Mouse (Mus musculus): ENCODE data around the gene Il3. TPM values are rescaled to one million over a fixed set of nuclear protein-coding genes. Genes with fewer than 3 reads are reported as not detected.

Il3 gene
- polyA plus RNA-seq, 1 experiment from 2014 or later, result not detected

DNA sequence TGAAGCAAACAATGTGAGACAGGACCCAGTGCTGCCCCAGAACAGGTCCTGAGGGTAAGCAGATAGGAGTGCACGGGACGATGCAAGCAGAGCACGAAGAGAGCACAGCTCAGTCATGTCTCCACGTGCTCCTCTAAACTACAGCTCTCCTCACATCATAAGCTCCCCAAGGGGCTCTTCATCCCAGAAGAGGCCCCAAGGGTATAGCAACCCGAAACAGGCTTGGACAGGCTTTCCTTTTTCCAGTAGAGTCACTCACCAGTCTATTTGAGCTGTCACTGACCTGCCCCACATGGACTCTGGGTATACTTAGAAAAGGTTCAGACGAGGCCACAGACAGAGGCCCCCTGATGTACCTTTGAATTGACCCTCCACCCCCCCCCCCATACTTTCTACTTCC is 22.6 kb downstream of the Il3 start:
- Histone ChIP-seq H3K27me3 (no peaks in the 10 kb centered on the region), H3K4me2 (replicated peaks) (no peak overlapping the region), H3K27ac (replicated peaks) (no peak overlapping the region), H3K4me3 (replicated peaks) (no peak overlapping the region), H3K36me3 (no peaks in the 10 kb centered on the region), H3K9ac (no peak overlapping the region), H3K4me1 (no peaks in the 10 kb centered on the region), H3K9me3 (replicated peaks) (no peaks in the 10 kb centered on the region)
- WGBS, result 61% methylated on average over 6 of the region's 6 CpGs
- ATAC-seq (ENCODE audit: insufficient number of reproducible peaks, low FRiP score, low TSS enrichment, low read depth), result no peak

DNA sequence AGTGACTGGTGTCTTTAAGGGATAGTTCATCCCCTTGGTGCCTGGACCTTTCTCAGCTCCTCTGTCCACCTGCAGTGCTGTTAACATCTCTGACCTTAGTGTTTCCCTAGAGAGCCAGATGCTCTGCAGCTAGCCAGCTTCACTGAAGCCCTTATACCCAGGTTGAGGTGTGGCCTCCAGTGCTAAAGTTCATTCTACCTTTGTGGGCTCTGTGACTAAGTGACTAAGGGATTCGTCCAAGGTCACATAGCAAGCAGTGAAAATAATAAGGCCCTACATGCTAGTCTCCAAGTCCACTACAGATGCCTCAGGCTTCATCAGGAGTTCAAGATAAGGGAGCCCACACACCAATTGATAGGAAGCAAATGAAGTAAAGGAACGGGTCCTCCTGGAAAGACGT is 24.6 kb downstream of the Il3 start:
- ATAC-seq (ENCODE audit: insufficient number of reproducible peaks, low FRiP score, low TSS enrichment, low read depth), result no peak
- H3K4me2 ChIP-seq (replicated peaks), result no peak overlapping the region
- WGBS, result 83% methylated on average over 3 of the region's 3 CpGs

DNA sequence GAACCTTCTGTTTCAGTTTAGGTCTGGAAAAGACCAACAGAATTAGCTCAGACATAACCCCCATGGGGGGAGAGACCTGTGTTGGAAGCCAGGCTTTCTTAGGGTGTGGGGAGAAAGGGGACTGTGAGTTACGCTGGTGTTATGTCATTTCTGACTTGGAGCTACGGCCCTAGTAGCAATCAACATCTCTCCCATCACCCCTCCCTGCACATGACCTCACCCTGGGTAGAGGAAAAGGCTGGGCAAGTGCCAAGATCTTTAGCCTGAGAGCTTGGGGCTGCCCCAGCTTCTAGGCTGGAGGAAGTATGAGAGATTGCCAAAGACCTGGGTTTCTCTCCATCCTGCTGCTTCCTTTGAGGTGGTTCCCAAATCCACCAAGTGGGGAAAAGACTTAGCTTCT is 30.1 kb downstream of the Il3 start:
- Histone ChIP-seq H3K9ac (no peak overlapping the region), H3K9me3 (replicated peaks) (no peaks in the 10 kb centered on the region), H3K4me3 (replicated peaks) (no peak overlapping the region), H3K27me3 (no peaks in the 10 kb centered on the region), H3K4me1 (no peaks in the 10 kb centered on the region), H3K27ac (replicated peaks) (no peak overlapping the region), H3K36me3 (no peaks in the 10 kb centered on the region), H3K4me2 (replicated peaks) (no peak overlapping the region)
- 68% methylated on average over 2 of the region's 2 CpGs for WGBS
- ATAC-seq (ENCODE audit: insufficient number of reproducible peaks, low FRiP score, low TSS enrichment, low read depth), result no peak

More for the DNA sequence above, 24.6 kb downstream of the Il3 start:
- Histone ChIP-seq H3K9ac (no peak overlapping the region), H3K27me3 (no peaks in the 10 kb centered on the region), H3K27ac (replicated peaks) (no peak overlapping the region), H3K9me3 (replicated peaks) (no peaks in the 10 kb centered on the region), H3K36me3 (no peaks in the 10 kb centered on the region), H3K4me1 (no peaks in the 10 kb centered on the region), H3K4me3 (replicated peaks) (no peak overlapping the region)

DNA sequence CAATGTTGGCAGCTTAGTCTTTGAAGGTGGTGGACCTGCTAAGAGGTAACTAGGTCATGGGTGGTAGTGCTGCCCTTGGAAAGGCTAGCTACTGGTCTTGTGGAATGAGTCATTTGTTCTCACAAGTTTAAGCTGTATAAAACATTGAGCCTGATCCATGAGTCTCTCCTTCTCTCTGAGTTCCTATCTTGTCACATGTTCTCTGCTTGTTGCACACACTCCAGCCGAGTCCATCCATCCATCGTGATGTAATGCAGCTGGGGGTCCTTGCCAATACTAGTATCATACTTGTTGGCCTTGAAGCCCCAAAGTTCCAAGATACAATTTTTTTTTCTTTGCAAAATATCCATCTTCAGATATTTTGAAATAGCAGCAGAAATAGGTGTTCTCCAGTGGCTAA is 39.6 kb downstream of the Il3 start:
- no peak overlapping the region for H3K4me2 ChIP-seq (replicated peaks)
- H3K27me3 ChIP-seq, result no peaks in the 10 kb centered on the region
- ATAC-seq (ENCODE audit: insufficient number of reproducible peaks, low FRiP score, low TSS enrichment, low read depth), result no peak
- H3K36me3 ChIP-seq, result no peaks in the 10 kb centered on the region
- no peak overlapping the region for H3K27ac ChIP-seq (replicated peaks)
- no peak overlapping the region for H3K9ac ChIP-seq
- no peaks in the 10 kb centered on the region for H3K9me3 ChIP-seq (replicated peaks)
- WGBS, result 90% methylated on average over 2 of the region's 2 CpGs
- no peaks in the 10 kb centered on the region for H3K4me1 ChIP-seq
- H3K4me3 ChIP-seq (replicated peaks), result no peak overlapping the region

DNA sequence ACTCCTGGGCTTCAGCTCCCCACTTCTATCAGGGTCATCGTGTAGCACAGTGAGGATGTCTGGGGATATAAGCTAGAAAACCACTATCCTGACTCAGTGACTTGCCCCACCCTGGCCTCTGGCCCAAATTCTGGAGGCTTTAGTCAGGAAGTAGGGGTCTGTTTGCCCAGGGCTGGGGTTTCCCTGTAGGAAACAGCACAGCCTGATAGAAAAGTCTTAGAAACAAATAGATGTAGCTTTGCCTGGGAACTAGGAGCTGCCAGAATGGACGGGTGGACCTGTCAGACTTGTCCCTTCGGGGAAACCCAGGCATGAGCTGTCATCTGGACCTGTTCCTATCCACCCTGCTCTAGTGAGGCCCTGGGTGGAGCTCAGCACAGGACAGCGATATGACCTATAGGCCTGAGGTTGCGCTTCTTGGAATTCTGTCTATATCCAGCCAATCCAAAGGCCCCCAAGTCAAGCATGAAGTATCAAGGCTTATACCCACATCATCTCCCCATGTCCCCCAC is 42.5 kb downstream of the Il3 start:
- H3K36me3 ChIP-seq, result no peaks in the 10 kb centered on the region
- no peak overlapping the region for H3K4me3 ChIP-seq (replicated peaks)
- 0 out of 2 replicates have a peak, but pooled peaks cover 6% of the 10 kb centered on the region for H3K4me1 ChIP-seq
- H3K9ac ChIP-seq, result no peak overlapping the region
- no peak overlapping the region for H3K27ac ChIP-seq (replicated peaks)
- H3K27me3 ChIP-seq, result no peaks in the 10 kb centered on the region
- no peak overlapping the region for H3K4me2 ChIP-seq (replicated peaks)
- ATAC-seq (ENCODE audit: insufficient number of reproducible peaks, low FRiP score, low TSS enrichment, low read depth), result no peak
- WGBS, result 84% methylated on average over 5 of the region's 5 CpGs
- no peaks in the 10 kb centered on the region for H3K9me3 ChIP-seq (replicated peaks)

DNA sequence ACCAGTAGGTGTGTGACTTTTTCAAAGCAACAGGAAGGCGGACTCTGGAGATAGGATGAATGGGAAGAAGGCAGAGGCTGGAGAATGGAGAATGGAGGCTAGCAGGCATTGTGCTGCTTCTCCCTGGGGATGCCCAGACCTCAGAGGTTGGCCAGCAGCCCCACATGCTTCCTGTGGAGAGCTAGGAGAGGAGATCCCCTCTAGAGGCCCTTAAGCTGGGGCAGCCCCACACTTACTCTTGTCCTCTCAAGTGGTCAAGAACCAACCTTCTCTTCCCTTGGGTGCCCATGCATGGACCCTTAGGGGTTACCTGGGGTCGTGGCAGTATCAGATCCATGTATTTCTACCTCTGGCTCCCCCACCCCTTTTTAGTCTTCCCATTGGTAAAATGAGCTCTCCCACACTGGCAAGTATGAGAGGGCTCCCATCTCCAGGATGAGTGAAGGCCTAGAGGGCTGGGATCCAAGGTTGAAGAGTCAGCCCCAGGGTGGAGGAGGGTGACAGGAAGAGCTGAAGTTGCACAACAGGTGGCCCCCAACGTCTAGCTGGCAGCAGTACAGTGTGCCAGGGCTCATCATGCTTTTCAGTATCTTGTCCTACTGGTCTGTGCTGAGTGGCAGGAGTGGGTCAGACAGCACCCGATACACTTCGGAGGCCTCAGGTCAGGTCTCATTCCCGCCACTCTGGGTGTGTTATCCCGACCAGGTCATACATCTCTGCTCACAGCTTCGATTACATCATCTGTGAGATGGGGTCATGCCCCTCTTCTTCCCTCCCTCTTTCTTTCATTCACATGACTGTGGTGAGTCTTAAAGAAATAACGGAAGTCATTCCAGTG is 43.2 kb downstream of the Il3 start:
- no peak overlapping the region for H3K4me2 ChIP-seq (replicated peaks)

DNA sequence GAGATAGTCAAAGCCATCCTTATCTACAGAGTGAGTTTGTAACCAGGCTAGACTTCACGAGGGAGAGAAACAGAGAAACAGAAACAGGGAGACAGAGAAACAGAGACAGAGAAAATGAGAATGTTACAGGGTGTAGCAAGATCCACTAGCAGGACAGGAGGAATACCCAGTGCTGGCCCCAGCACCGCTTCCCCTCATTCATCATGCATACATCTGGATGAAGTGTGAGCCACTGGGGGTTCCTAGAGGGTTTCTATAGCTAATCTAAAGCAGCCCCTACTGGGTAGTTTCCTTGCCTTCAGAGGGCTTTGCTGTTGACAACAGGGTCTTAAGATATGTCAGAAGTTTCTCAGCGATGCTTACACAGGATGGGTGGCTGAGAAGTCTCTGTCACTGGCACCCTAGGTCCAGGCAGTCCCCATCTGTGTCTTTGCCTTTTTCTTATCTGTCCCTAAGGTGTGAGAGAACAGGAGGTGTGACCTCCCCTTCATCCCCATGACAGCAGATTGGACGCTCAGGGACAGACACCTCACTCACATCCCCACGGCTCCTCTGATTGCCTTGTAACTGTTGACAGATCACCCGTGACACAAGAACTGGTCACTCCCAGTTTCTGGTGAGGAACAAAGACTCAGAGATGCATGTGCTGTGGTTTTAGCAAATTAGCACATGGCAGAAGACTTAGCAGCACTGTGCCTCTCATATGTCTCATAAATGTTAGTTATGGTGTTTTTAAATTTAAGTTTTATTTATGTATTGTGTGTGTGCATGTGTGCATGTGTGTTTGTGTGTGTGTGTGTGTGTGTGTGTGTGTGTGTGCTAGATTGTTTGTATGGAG is 47.0 kb downstream of the Il3 start:
- Histone ChIP-seq H3K27ac (replicated peaks) (no peak overlapping the region), H3K9ac (no peak overlapping the region), H3K27me3 (0 out of 2 replicates have a peak, but pooled peaks cover 3% of the 10 kb centered on the region), H3K4me3 (replicated peaks) (no peak overlapping the region), H3K9me3 (replicated peaks) (no peaks in the 10 kb centered on the region), H3K36me3 (no peaks in the 10 kb centered on the region), H3K4me2 (replicated peaks) (no peak overlapping the region), H3K4me1 (0 out of 2 replicates have a peak, but pooled peaks cover 6% of the 10 kb centered on the region)
- ATAC-seq (ENCODE audit: insufficient number of reproducible peaks, low FRiP score, low TSS enrichment, low read depth), result no peak
- WGBS, result 38% methylated on average over 6 of the region's 6 CpGs

More for the DNA sequence above, 43.2 kb downstream of the Il3 start:
- H3K36me3 ChIP-seq, result no peaks in the 10 kb centered on the region
- no peaks in the 10 kb centered on the region for H3K9me3 ChIP-seq (replicated peaks)
- no peak overlapping the region for H3K4me3 ChIP-seq (replicated peaks)
- ATAC-seq (ENCODE audit: insufficient number of reproducible peaks, low FRiP score, low TSS enrichment, low read depth), result no peak
- no peak overlapping the region for H3K9ac ChIP-seq
- H3K27ac ChIP-seq (replicated peaks), result no peak overlapping the region
- 78% methylated on average over 9 of the region's 9 CpGs for WGBS
- H3K27me3 ChIP-seq, result no peaks in the 10 kb centered on the region
- 0 out of 2 replicates have a peak, but pooled peaks cover 6% of the 10 kb centered on the region for H3K4me1 ChIP-seq

DNA sequence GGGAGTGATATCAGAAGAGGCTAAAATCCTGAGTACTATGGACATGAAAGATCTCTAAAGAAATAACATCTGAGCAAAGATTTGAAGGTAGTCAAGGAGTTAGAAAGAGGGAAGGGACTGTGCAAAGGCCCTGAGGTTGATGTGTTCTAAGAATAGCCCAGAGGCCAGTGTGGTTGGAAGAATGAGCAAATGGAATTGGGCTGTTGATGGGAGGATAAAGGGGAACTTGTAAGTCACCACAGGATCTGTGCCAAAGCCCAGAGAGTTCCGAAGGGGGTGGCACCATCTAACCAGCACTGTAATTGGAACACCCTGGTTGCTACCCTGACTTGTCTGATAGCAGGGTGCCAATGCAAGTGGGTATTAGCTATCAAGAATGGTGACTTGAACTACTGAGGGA is 47.9 kb downstream of the Il3 start:
- Histone ChIP-seq H3K4me3 (replicated peaks) (no peak overlapping the region), H3K27ac (replicated peaks) (no peak overlapping the region), H3K36me3 (no peaks in the 10 kb centered on the region), H3K4me2 (replicated peaks) (no peak overlapping the region), H3K9ac (no peak overlapping the region), H3K27me3 (0 out of 2 replicates have a peak, but pooled peaks cover 3% of the 10 kb centered on the region), H3K9me3 (replicated peaks) (no peaks in the 10 kb centered on the region), H3K4me1 (0 out of 2 replicates have a peak, but pooled peaks cover 6% of the 10 kb centered on the region)
- ATAC-seq (ENCODE audit: insufficient number of reproducible peaks, low FRiP score, low TSS enrichment, low read depth), result no peak
- 82% methylated on average over 1 of the region's 1 CpGs for WGBS

DNA sequence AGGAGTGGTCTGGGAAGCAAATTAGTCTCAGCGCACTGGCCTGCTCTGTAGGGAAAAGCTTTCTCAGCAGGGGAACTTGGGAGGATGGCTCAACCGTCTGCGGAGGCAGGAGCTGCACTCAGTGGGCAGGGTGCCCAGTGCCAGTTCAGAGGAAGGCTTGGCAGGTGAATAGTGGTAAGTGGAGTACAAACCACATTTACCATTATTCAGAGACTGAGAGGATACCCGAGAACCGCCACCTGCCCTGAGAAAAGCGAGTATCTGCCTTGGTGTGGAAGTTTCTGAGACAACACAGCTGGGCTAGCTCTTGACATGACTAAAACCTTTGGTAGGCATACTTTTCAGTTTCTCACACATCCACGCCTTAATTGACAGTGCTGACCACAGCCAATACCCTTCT is 49.7 kb downstream of the Il3 start:
- H3K4me3 ChIP-seq (replicated peaks), result no peak overlapping the region
- 0 out of 2 replicates have a peak, but pooled peaks cover 6% of the 10 kb centered on the region for H3K4me1 ChIP-seq
- WGBS, result 61% methylated on average over 7 of the region's 7 CpGs
- no peak overlapping the region for H3K9ac ChIP-seq
- H3K27me3 ChIP-seq, result 0 out of 2 replicates have a peak, but pooled peaks cover 3% of the 10 kb centered on the region
- no peak overlapping the region for H3K4me2 ChIP-seq (replicated peaks)
- ATAC-seq (ENCODE audit: insufficient number of reproducible peaks, low FRiP score, low TSS enrichment, low read depth), result no peak
- H3K9me3 ChIP-seq (replicated peaks), result no peaks in the 10 kb centered on the region
- H3K36me3 ChIP-seq, result no peaks in the 10 kb centered on the region
- no peak overlapping the region for H3K27ac ChIP-seq (replicated peaks)

DNA sequence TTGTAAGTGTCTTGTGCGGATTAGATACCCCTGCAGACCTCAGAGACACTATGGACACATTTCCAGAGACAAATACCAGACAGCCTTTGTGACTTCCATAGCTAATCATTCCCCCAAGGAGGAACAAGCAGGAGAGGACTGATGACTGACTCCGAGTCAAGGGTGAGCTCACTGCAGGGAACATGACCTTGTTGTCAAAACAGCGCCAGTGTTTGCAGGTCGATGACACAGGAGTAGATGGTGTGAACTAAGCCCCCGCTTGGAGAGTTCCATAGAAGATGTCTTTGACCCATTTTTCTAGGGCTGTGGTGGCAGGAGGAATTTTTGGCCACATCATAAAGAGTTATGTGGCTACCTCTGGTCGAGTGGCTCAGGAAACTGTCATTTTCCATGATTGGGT is 51.0 kb downstream of the Il3 start:
- no peaks in the 10 kb centered on the region for H3K9me3 ChIP-seq (replicated peaks)
- H3K36me3 ChIP-seq, result no peaks in the 10 kb centered on the region
- H3K4me2 ChIP-seq (replicated peaks), result no peak overlapping the region
- H3K27me3 ChIP-seq, result 0 out of 2 replicates have a peak, but pooled peaks cover 3% of the 10 kb centered on the region
- H3K4me1 ChIP-seq, result 0 out of 2 replicates have a peak, but pooled peaks cover 6% of the 10 kb centered on the region
- ATAC-seq (ENCODE audit: insufficient number of reproducible peaks, low FRiP score, low TSS enrichment, low read depth), result no peak
- no peak overlapping the region for H3K27ac ChIP-seq (replicated peaks)
- whole genome bisulfite sequencing, result 78% methylated on average over 6 of the region's 6 CpGs
- H3K9ac ChIP-seq, result no peak overlapping the region
- H3K4me3 ChIP-seq (replicated peaks), result no peak overlapping the region
